Mouse (Mus musculus) kidney, postnatal 0 days (tissue): ENCODE results near the gene Eya2. TPM values are rescaled to one million over a fixed set of nuclear protein-coding genes. Genes with fewer than 3 reads are reported as not detected.
A peak's percentile ranks its signal among the peaks of the same experiment; 100 is the strongest.

ENCODE experiments used
- ATAC-seq: fragments of 200-750 bp; cut with Nextera tagmentation; replicated peaks from 2 replicates; pipeline ENCODE4 v1.8.0; 2017; ENCODE audit warnings: low read depth, moderate number of reproducible peaks, moderate TSS enrichment, moderate library complexity; ENCODE audit not compliant: low FRiP score
- DNase-seq: peaks from one replicate; pipeline ENCODE4 v3.0.0-alpha.2; 2016; ENCODE audit warnings: low spot score
- H3K27ac ChIP-seq: fragments of 300-500 bp; sonication (generic); 2 replicates; pipeline ENCODE4 v1.5.1; 2014; ENCODE audit warnings: mild to moderate bottlenecking
- H3K27me3 ChIP-seq: fragments of 300-500 bp; sonication (generic); 2 replicates; pipeline ENCODE4 v1.6.1; 2014; ENCODE audit warnings: low read length, mixed read lengths; ENCODE audit not compliant: insufficient read depth
- H3K36me3 ChIP-seq: fragments of 300-500 bp; sonication (generic); 2 replicates; pipeline ENCODE4 v1.6.1; 2014; ENCODE audit warnings: low read length, mixed read lengths; ENCODE audit not compliant: insufficient read depth
- H3K4me1 ChIP-seq: fragments of 300-500 bp; sonication (generic); replicated peaks from 2 replicates; pipeline ENCODE4 v1.6.1; 2014; ENCODE audit warnings: antibody characterized with exemption, low read length, mixed read lengths; ENCODE audit not compliant: insufficient read depth
- H3K4me2 ChIP-seq: fragments of 300-500 bp; sonication (generic); 2 replicates; pipeline ENCODE4 v1.6.1; 2014; ENCODE audit warnings: mild to moderate bottlenecking, low read length, moderate library complexity, mixed read lengths
- H3K4me3 ChIP-seq: fragments of 300-500 bp; sonication (generic); replicated peaks from 2 replicates; pipeline ENCODE4 v1.5.1; 2014; ENCODE audit warnings: low read depth, low read length
- H3K9ac ChIP-seq: fragments of 300-500 bp; sonication (generic); 2 replicates; pipeline ENCODE4 v1.6.1; 2014; ENCODE audit warnings: low read depth, low read length
- H3K9me3 ChIP-seq: fragments of 300-500 bp; sonication (generic); replicated peaks from 2 replicates; pipeline ENCODE4 v1.6.1; 2016; ENCODE audit warnings: low read length, inconsistent platforms, mixed read lengths
- CTCF ChIP-seq: IDR thresholded peaks from 2 replicates; pipeline ENCODE4 v1.5.1; 2016; ENCODE audit warnings: antibody characterized with exemption, low read depth, mild to moderate bottlenecking, moderate library complexity
- WGBS: fragments of 180-500 bp; shearing (Covaris S2); extraction: QIAGEN DNeasy Blood & Tissue Kit; methylation state at CpG from one replicate; pipeline ENCODE4 v1.1.7; 2014; 5-methylcytosine and 5-hydroxymethylcytosine counted together
- polyA plus RNA-seq: library from polyadenylated mRNA; unstranded; fragments of >200 nt; fragmentation: Nextera tagmentation; extraction: Ambion mirVana; gene quantifications from 2 replicates; pipeline ENCODE4 v1.2.1, GENCODE M21; 2015

Gene Eya2
- polyA plus RNA-seq, 1 experiment from 2014 or later: 6.3 TPM

DNA sequence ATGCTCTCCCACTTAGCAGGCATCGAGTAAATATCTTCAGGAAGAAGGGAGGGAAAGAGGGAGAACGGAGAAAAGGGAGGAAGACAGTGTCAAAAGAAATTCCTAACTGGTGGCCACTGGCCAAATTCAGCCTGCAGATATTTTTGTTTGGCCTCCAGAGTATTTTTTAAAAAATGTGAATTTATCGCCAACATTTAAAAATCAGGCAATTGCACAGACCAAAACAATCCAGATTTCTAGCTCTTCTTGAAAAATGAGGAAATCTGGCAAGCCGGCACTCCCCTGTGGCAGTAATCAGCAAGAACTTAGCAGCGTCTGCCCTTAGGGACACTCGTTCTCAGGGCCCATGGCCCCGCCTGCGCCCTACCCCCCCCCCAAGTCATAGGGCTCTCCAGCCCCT is 138.9 kb downstream of the Eya2 start:
- WGBS: 67% methylated on average over 8 of the region's 8 CpGs
- H3K27me3 ChIP-seq: no peaks in the 10 kb centered on the region
- no peaks in the 10 kb centered on the region for H3K36me3 ChIP-seq
- no peaks in the 10 kb centered on the region for H3K9me3 ChIP-seq
- no peak for TF ChIP-seq CTCF
- H3K27ac ChIP-seq: no peak overlapping the region
- H3K4me3 ChIP-seq: no peak overlapping the region
- peaks cover 10% of the 10 kb centered on the region for H3K4me1 ChIP-seq
- DNase-seq (peak; percentile 82), ATAC-seq (no peak)
- no peak overlapping the region for H3K4me2 ChIP-seq
- H3K9ac ChIP-seq: no peak overlapping the region

DNA sequence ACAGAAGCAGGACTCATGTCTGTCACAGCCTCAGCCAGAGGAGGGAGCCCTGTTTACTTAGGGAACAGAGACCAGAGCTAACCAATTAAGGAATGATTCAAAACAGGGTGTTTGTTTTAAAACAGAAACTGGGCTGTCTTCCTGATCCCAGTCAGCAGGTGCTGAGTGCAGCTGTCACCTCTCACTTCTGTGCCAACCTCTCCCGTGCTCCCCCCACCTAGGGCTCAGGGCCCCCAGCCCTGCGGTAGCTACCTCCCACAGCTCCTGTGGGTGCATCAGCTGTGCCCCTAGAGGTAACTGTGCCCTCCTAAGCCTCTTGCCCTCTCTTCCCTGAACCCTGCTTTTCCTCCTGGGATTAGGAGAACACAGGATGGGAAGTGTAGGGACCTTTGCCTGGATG is 141.5 kb downstream of the Eya2 start:
- no peak for TF ChIP-seq CTCF

DNA sequence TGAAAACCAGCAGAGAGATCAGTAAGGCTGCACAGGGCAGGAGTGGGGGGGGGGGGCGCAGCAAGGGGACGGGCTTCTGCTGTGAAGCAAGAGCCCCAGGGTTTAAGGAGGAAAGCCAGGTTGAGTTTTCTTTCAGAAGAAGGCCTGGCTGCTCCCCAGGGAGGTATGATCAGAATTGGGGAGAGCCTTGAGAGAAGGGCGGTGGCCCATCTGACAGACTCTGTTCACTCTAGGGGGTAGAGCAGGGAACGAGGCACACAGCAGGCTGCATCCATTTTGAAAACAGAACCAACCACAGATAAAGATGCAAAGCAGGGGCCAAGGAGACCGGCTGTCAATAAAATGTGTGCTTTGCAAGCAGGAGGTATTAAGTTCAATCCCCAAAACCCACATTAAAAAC is 145.5 kb downstream of the Eya2 start:
- DNase-seq: no peak
- 60% methylated on average over 5 of the region's 5 CpGs for WGBS
- no peaks in the 10 kb centered on the region for H3K36me3 ChIP-seq
- no peak overlapping the region for H3K4me3 ChIP-seq
- H3K4me2 ChIP-seq: no peak overlapping the region
- H3K27ac ChIP-seq: no peak overlapping the region
- TF ChIP-seq CTCF: no peak
- H3K9ac ChIP-seq: no peak overlapping the region
- no peaks in the 10 kb centered on the region for H3K9me3 ChIP-seq
- H3K4me1 ChIP-seq: no peaks in the 10 kb centered on the region
- no peaks in the 10 kb centered on the region for H3K27me3 ChIP-seq
- no peak for ATAC-seq

More for the DNA sequence above, 141.5 kb downstream of the Eya2 start:
- Histone ChIP-seq H3K36me3 (no peaks in the 10 kb centered on the region), H3K27ac (no peak overlapping the region), H3K9me3 (no peaks in the 10 kb centered on the region), H3K4me1 (peaks cover 10% of the 10 kb centered on the region), H3K9ac (no peak overlapping the region), H3K4me2 (no peak overlapping the region), H3K4me3 (no peak overlapping the region), H3K27me3 (no peaks in the 10 kb centered on the region)
- WGBS: 36% methylated on average over 2 of the region's 2 CpGs
- DNase-seq: no peak
- no peak for ATAC-seq

DNA sequence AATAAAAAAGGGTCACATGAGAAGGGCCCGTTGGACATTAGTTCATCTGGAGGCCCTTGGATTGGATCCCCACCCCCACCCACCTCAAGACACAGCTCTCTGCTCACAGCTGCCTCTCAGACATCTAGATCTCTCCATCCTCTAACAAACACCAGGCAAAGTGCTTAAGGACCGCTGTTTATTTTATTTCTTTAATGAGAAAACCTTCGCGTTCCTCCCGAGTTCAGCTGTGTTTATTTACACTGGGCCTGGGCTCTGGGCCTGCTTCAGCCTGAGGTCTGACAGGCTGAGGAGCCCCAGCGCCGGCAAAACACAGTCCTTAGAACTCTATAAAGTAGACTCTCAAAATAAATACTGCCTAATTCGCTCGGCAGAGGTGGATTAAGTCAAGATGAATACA is 146.2 kb downstream of the Eya2 start:
- no peaks in the 10 kb centered on the region for H3K36me3 ChIP-seq
- no peaks in the 10 kb centered on the region for H3K9me3 ChIP-seq
- DNase-seq (peak; percentile 82), ATAC-seq (no peak)
- H3K4me2 ChIP-seq: 0 out of 2 replicates have a peak overlapping the region, but pooled peaks have one; percentile 6
- 6% methylated on average over 9 of the region's 9 CpGs for WGBS
- TF ChIP-seq CTCF: no peak
- H3K4me3 ChIP-seq: no peak overlapping the region
- peak overlapping the region; percentile 44; the same call in 1 of the 2 replicates for H3K27ac ChIP-seq
- H3K9ac ChIP-seq: no peak overlapping the region
- no peaks in the 10 kb centered on the region for H3K4me1 ChIP-seq
- no peaks in the 10 kb centered on the region for H3K27me3 ChIP-seq

DNA sequence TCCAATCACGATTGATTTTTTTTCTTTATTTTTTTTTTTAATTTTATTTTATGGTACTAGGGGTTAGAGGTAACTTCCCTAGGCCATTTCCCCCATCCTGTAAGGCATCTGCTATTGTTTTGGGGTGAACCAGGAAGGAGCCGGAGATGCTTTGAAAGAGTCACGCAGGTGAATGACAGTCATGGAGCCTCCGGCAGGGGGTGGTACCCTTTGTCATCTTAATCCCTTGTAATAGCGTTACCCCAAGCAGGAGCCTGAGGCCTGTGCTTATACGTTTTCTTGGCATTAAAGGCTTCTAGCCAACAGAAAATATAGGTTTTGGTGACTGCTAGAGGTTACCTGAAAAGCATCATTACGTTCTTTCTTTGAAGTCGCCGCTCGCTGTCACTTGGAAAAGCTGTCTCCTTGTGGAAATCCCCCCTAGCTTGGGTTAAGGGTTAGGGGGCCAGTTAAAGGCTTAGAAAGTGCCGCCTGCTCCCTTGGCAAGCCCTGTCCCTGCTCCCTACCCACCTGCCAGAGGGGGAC is 146.8 kb downstream of the Eya2 start:
- no peak overlapping the region for H3K4me3 ChIP-seq
- WGBS: 19% methylated on average over 11 of the region's 11 CpGs
- DNase-seq (no peak), ATAC-seq (no peak)
- H3K4me1 ChIP-seq: no peaks in the 10 kb centered on the region
- no peaks in the 10 kb centered on the region for H3K9me3 ChIP-seq
- no peak overlapping the region for H3K9ac ChIP-seq
- 0 out of 2 replicates have a peak overlapping the region, but pooled peaks have one; percentile 10 for H3K4me2 ChIP-seq
- no peak for TF ChIP-seq CTCF
- H3K36me3 ChIP-seq: no peaks in the 10 kb centered on the region
- peak overlapping the region; percentile 27; the same call in 1 of the 2 replicates for H3K27ac ChIP-seq
- H3K27me3 ChIP-seq: no peaks in the 10 kb centered on the region

DNA sequence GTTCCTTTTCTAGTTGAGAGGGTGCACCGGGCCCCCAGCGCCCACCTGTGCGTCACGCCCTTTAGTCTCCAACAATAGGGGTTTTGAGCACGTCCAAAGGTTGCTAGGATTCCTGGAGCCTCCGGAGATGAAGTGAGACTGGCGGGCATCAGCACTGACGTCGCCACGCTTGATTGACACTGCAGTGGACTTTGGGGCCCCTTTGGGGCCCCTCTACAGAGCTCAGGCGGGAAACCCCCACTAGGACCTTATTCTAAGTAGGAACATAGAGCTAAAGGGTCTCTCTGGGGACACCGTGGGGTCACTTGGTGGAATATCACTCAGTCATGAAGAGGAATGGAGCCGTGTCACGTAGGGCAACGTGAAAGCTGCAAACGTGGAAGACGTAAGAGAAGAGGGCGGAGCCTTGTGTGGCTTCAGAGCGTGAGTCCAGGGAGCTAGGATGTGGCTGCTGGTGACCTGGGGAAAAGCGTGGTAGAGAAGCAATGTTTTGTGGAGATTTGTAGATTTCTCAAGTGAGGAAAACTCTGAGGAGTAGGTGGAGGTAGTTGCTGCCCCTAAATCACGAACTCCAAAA is 147.5 kb downstream of the Eya2 start:
- Histone ChIP-seq H3K27me3 (no peaks in the 10 kb centered on the region), H3K9me3 (no peaks in the 10 kb centered on the region), H3K9ac (no peak overlapping the region), H3K4me3 (no peak overlapping the region; the same call in 1 of the 2 replicates), H3K4me2 (0 out of 2 replicates have a peak overlapping the region, but pooled peaks have one; percentile 10), H3K27ac (no peak overlapping the region), H3K36me3 (no peaks in the 10 kb centered on the region), H3K4me1 (no peaks in the 10 kb centered on the region)
- TF ChIP-seq CTCF: no peak
- DNase-seq (no peak), ATAC-seq (peak; percentile 40)
- WGBS: 38% methylated on average over 21 of the region's 21 CpGs
